7 mouse cellular contexts compared by ENCODE assay signal in genomic region chr8:107455268-107455667, GRCm38 (mm10). TPM values are rescaled to one million over a fixed set of nuclear protein-coding genes. Genes with fewer than 3 reads are reported as not detected.
DNase-seq lines count a peak whose midpoint lies in the region; ATAC-seq and TF ChIP-seq lines count a peak whose summit lies in the region.

No protein-coding gene starts in this region.

- H3K4me3 ChIP-seq in ES-E14 (ENCODE audit: insufficient read depth in 1 of 2, low read depth in 1 of 2, low read length in 2 of 2, poor library complexity in 1 of 2, severe bottlenecking in 1 of 2): no peak overlapping the region
- no peak overlapping the region for H3K4me3 ChIP-seq in bone marrow, adult 2 months (replicated peaks; ENCODE audit: control insufficient read depth, low read depth, low read length)
- no peak overlapping the region for H3K4me3 ChIP-seq in limb, embryonic 13.5 days
- H3K4me3 ChIP-seq in spleen, adult 2 months (ENCODE audit: extremely low read depth, insufficient read depth, insufficient read length): no peak overlapping the region

- H3K27ac ChIP-seq in ES-E14 (ENCODE audit: insufficient read depth, low read depth, low read length, poor library complexity, severe bottlenecking): no peak overlapping the region
- no peak overlapping the region for H3K27ac ChIP-seq in bone marrow, adult 2 months (ENCODE audit: control insufficient read depth, insufficient read depth, low read depth, low read length, poor library complexity)
- peak overlapping the region; percentile 39; the same call in 1 of the 2 replicates for H3K27ac ChIP-seq in limb, embryonic 13.5 days
- no peak overlapping the region for H3K27ac ChIP-seq in spleen, adult 2 months (ENCODE audit: insufficient read depth, low read length)

- TF ChIP-seq POLR2A in bone marrow, adult 2 months (IDR thresholded peaks at IDR 0.05; ENCODE audit: borderline replicate concordance, control insufficient read depth, low read depth, low read length): no peak
- no peak for TF ChIP-seq POLR2A in spleen, adult 2 months (IDR thresholded peaks at IDR 0.05; ENCODE audit: low read depth, low read length)

- H3K9ac ChIP-seq in ES-E14 (ENCODE audit: insufficient read depth, low read depth, low read length, poor library complexity, severe bottlenecking): no peak overlapping the region
- H3K9ac ChIP-seq in limb, embryonic 13.5 days: no peak overlapping the region

- no peak overlapping the region for H3K4me2 ChIP-seq in limb, embryonic 13.5 days (replicated peaks)

- H3K36me3 ChIP-seq in ES-E14 (ENCODE audit: control insufficient read depth, insufficient read depth, low read length, poor library complexity, severe bottlenecking): peaks cover 24% of the 10 kb centered on the region
- peaks cover 36% of the 10 kb centered on the region for H3K36me3 ChIP-seq in limb, embryonic 13.5 days
- peaks cover 20% of the 10 kb centered on the region for H3K36me3 ChIP-seq in spleen, adult 2 months (ENCODE audit: control insufficient read depth, insufficient read depth, low read length)

- H3K9me3 ChIP-seq in ES-E14 (ENCODE audit: control insufficient read depth, insufficient read depth, low read depth, low read length): no peaks in the 10 kb centered on the region
- no peaks in the 10 kb centered on the region for H3K9me3 ChIP-seq in limb, embryonic 13.5 days

- peak; percentile 62 for TF ChIP-seq CTCF in bone marrow, adult 2 months (IDR thresholded peaks at IDR 0.05; ENCODE audit: control insufficient read depth, insufficient read depth, low read length)
- TF ChIP-seq CTCF in spleen, adult 2 months (IDR thresholded peaks at IDR 0.05; ENCODE audit: extremely low read depth, insufficient read depth, insufficient read length, insufficient replicate concordance): peak; percentile 63; the same call in 1 of the 2 replicates

- in situ Hi-C loops in ES-E14 (cut with MboI; ENCODE audit: low sequenced_read_pairs in 2 of 2, unreplicated experiment in 2 of 2): no loop called here

- under 1% methylated on average over 3 of the region's 3 CpGs for WGBS in bone marrow, adult 2 months
- 7% methylated on average over 3 of the region's 3 CpGs for WGBS in limb, embryonic 13.5 days
- WGBS in spleen, adult 2 months: 5% methylated on average over 3 of the region's 3 CpGs

- peak; percentile 38 for DNase-seq in left cerebral cortex, adult 11 months (ENCODE audit: low spot score)
- no peak for DNase-seq in left cerebral cortex, adult 8-10 months (ENCODE audit: low spot score in 2 of 2)
- DNase-seq in ES-E14 (ENCODE audit: low read depth, low spot score): peak; percentile 51
- peak; percentile 67 for DNase-seq in forelimb bud, embryonic 11.5 days (ENCODE audit: low read depth, low spot score)
- peak; percentile 35 to 38 for DNase-seq in spleen, adult 2 months (ENCODE audit: low read depth in 1 of 2, low spot score in 2 of 2)

- H3K4me1 ChIP-seq in ES-E14 (ENCODE audit: control insufficient read depth in 2 of 2, insufficient read depth in 2 of 2, low read length in 2 of 2, poor library complexity in 1 of 2): no peaks in the 10 kb centered on the region
- H3K4me1 ChIP-seq in bone marrow, adult 2 months (ENCODE audit: control insufficient read depth, insufficient read depth, low read length): no peaks in the 10 kb centered on the region
- peaks cover 17% of the 10 kb centered on the region; the same call in 1 of the 2 replicates for H3K4me1 ChIP-seq in limb, embryonic 13.5 days
- no peaks in the 10 kb centered on the region for H3K4me1 ChIP-seq in spleen, adult 2 months (ENCODE audit: control insufficient read depth, insufficient read depth, insufficient read length)

- ATAC-seq in limb, embryonic 13.5 days (ENCODE audit: low FRiP score, low read depth): peak; percentile 45; the same call in 1 of the 2 replicates

- no peaks in the 10 kb centered on the region for H3K27me3 ChIP-seq in limb, embryonic 13.5 days
- H3K27me3 ChIP-seq in spleen, adult 2 months (ENCODE audit: control insufficient read depth, insufficient read depth, low read length): no peaks in the 10 kb centered on the region

TF ChIP-seq in ES-E14, 5 proteins besides CTCF, POLR2A, EP300 and RAD21:
- TF ChIP-seq ZC3H11A (IDR thresholded peaks at IDR 0.05; ENCODE audit: borderline replicate concordance, low read depth, low read length) (peak; percentile 81; the same call in 1 of the 2 replicates), HCFC1 (IDR thresholded peaks at IDR 0.05; ENCODE audit: borderline replicate concordance, insufficient read depth, low read length) (no peak)
TF ChIP-seq in ES-E14: peak in this region for 1.

RNA-seq across cellular contexts. Expression of gene Wwp2, which starts 19.1 kb away (rescaled TPM):
- total RNA-seq in left cerebral cortex, adult 8-10 months (2022): 10 to 100 TPM; 43.6 to 51.3 (median 44.5) TPM
- total RNA-seq in ES-E14 (2012; rRNA removed): 49.2 and 51.8 TPM in 2 replicates
- polyA plus RNA-seq in bone marrow, adult 2 months (2011; ENCODE audit: insufficient read depth, insufficient read length, low replicate concordance, missing spikeins): 61.9 and 103 TPM in 2 replicates
- polyA plus RNA-seq in limb, embryonic 13.5 days (2015; fragmentation: Nextera tagmentation; extraction: Ambion mirVana): 329 and 357 TPM in 2 replicates
- 38.8 and 39.5 TPM in 2 replicates for polyA plus RNA-seq in spleen, adult 2 months (2012; rRNA removed)

RNA-seq across cellular contexts. Expression of gene Nob1, which starts 30.4 kb away (rescaled TPM):
- total RNA-seq in left cerebral cortex, adult 8-10 months (2022): 10 to 100 TPM; 34.9 to 38.7 (median 36.6) TPM
- total RNA-seq in ES-E14 (2012; rRNA removed): 81.8 and 85.5 TPM in 2 replicates
- 20.5 and 28.4 TPM in 2 replicates for polyA plus RNA-seq in bone marrow, adult 2 months (2011; ENCODE audit: insufficient read depth, insufficient read length, low replicate concordance, missing spikeins)
- polyA plus RNA-seq in limb, embryonic 13.5 days (2015; fragmentation: Nextera tagmentation; extraction: Ambion mirVana): 95.3 and 96.4 TPM in 2 replicates
- polyA plus RNA-seq in spleen, adult 2 months (2012; rRNA removed): 23.4 and 24.5 TPM in 2 replicates

RNA-seq across cellular contexts. Expression of gene Nqo1, which starts 52.3 kb away (rescaled TPM):
- 1 to 10 TPM; 5.2 to 7.8 (median 6.7) TPM for total RNA-seq in left cerebral cortex, adult 8-10 months (2022)
- total RNA-seq in ES-E14 (2012; rRNA removed): 9.4 and 12.7 TPM in 2 replicates
- polyA plus RNA-seq in bone marrow, adult 2 months (2011; ENCODE audit: insufficient read depth, insufficient read length, low replicate concordance, missing spikeins): 8.1 and 14.0 TPM in 2 replicates
- polyA plus RNA-seq in limb, embryonic 13.5 days (2015; fragmentation: Nextera tagmentation; extraction: Ambion mirVana): 18.8 and 20.3 TPM in 2 replicates
- 2.1 and 2.6 TPM in 2 replicates for polyA plus RNA-seq in spleen, adult 2 months (2012; rRNA removed)

Comparison
In these comparisons a context has a peak if more than half of its experiments do, and no peak if none do; other contexts are left out.
1. DNase-seq: peak in left cerebral cortex, adult 11 months (single experiment), ES-E14 (single experiment), forelimb bud, embryonic 11.5 days (single experiment) and spleen, adult 2 months (2 of 2); none in left cerebral cortex, adult 8-10 months (0 of 2).